Mouse (Mus musculus) frontal cortex, postnatal 10 days (tissue): ENCODE data around the gene Tas2r137.

Experiments
- DNase-seq, 2 experiments: peaks; one replicate each; pipeline ENCODE4 v3.0.0; 2022; ENCODE audit warnings: low spot score in 2 of 2, mixed read lengths in 1 of 2

The Tas2r137 gene

DNA sequence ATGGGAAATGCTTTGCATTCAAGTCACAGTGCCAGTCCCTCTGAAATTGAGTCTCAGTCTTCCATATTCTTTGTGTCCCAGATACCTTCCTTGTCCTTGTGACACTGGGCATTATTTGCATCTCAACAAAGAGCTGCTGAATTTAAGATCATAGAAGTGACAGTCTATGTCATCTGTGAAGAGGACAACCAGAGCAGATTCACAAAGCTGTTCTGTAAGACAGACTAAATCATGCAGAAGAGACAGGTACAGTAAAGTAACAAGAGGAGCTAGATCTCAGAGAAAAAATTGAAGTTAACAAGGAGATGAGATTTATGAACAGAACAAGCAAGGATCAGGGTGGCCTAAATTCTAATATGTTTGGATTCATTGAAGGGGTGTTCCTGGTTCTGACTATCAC is at the start of gene Tas2r137:
Gene Tas2r137 (plus strand): TSS at position 301 of the 400 bp plus-strand sequence.
- DNase-seq, result no peak

DNA sequence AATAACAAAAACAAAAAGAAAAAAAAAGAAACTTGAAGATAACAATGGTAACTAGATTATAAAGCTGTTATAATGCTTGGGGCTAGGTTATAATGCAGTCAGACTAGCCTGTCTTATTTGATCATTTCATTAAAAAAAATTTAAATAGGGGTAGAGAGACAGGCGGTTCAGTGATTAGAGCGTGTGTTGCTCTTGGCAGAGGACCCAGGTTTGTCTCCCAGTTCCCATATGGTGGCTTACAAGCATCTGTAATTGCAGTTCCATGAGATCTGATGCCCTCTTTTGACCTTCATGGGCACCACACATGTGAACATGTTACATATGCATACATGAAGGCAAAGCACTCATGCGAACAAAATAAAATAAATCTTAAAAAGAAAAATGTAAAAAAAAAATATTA is 49.8 kb upstream of the Tas2r137 start:
- no peak for DNase-seq

- DNase-seq, result no peak
Observed at GRCm38 (mm10) chr6:40441755-40442154, 49.3 kb upstream of the Tas2r137 start.

GRCm38 (mm10) chr6:40443281-40443928 is 47.6 kb upstream of the Tas2r137 start:
- no peak for DNase-seq

DNA sequence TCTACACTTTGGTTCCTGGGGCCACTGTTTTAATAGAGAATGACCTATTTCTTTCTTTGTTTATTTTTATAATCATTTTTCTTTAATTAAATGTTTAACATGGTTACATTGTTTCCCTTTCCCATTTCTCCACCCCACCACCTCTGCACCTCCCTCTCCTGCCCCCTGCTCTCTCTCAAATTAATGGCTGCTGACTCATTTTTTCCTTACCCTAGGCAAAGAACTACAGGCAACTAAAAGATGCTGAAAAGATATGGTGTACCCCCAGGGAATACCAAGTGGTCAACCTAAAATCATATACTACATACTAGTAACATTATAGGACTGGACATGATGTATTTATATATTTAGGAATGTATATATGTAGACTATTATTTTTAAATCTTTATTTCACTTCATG is 42.4 kb upstream of the Tas2r137 start:
- no peak for DNase-seq

- DNase-seq, result no peak
Observed at GRCm38 (mm10) chr6:40454436-40455041, 36.5 kb upstream of the Tas2r137 start.

GRCm38 (mm10) chr6:40465710-40466109 is 25.3 kb upstream of the Tas2r137 start:
- DNase-seq, result no peak

DNA sequence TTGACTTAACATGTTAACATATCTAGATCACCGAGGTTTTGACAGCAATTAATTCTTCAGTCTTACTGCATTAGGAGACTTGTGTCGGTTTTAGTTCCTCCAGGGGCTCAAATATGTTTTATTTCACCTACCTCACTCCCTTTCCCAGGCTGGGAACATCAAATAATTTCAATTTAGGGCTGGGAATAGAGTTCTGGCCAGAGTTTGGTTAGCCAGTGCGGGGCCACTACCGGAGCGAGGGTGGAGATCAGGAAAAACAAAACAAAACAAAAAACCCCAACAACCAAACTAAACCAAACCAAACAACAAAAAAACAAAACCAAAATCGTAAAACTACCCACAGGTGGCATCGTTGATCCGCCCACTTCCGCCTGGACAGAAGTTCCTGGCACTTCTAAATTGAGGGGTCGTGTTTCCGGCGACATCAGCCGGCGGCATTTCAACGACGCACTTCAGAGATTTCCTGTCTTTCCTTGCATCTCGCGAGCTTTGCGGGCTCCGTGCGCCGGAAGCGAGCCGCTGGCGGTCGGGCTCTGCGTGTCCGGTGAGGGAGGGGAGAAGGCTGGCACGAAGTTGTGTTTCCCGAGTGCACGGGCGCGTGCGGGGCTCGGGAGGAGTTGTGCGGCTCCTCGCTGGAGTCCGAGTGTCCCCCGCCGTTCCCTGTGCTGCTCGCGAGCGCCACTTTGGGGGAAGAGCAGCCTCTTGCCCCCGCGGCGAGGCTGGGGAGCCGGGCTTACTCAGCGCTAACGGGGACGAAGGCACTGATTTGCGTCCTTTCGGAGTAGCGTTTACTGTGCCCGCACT is 19.9 kb upstream of the Tas2r137 start, which contains the start of gene Ssbp1:
Gene Ssbp1 (plus strand): TSS at position 437 of the 804 bp plus-strand sequence.
- DNase-seq, result peak; percentile 82 to 89

DNA sequence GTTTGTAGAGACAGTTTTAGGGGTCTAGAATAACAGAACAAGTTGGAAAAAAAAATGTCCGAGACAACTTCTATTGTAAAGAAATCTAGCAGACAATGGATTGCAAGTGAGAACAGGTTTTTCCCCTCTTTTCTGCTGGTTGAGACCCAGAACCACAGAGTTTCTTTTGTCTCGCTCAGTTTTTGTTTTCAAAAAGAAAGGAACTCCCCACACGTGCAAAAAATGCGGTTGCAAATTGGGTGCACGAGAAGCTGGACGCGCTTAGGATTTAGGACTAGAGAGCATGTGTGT is 19.4 kb upstream of the Tas2r137 start:
- no peak for DNase-seq

GRCm38 (mm10) chr6:40476132-40476531 is 14.9 kb upstream of the Tas2r137 start:
- DNase-seq, result no peak

DNA sequence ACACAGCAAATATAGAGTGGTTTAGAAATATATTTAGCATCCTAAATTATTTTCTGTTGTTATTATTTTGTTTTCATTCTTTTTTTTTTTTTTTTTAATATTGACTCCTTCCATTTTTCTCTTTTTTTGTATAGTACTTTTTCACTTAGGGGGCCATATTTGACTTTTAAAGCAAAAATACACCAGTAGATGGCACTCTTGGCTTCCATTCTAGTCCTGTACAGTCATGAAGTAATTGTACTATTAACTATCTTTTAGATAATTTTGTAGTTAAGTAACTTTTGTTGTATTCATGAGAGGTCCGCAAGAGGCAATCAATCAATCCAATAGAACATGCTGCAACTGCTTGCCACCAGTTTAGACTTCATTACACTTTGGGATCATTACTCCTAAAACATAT is 11.3 kb upstream of the Tas2r137 start:
- DNase-seq, result no peak

GRCm38 (mm10) chr6:40482318-40482717 is 8.7 kb upstream of the Tas2r137 start:
- DNase-seq, result no peak

DNA sequence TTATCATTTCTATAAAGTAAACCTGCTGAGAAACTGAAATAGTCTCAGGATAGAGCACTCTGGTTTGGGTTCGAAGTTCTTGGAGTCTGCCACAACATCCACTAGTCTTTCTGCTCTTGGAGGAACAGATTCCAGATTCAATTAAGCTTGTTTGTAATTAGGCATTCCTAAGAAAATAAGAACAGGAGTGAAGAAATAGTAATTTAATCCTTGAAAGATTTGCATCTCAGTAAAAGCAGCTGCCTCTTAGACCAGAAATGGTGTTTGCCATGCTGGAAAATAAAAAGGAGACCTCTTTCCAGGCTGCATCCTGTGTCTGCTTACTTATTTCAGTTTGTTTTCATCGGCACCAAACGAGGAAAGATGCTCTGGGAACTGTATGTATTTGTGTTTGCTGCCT is 2.2 kb downstream of the Tas2r137 start, which contains the start of gene Tas2r108:
Gene Tas2r108 (plus strand): TSS at position 301 of the 400 bp plus-strand sequence.
- DNase-seq, result no peak

- DNase-seq, result no peak
Observed at GRCm38 (mm10) chr6:40519408-40519807, 28.4 kb downstream of the Tas2r137 start, which contains the start of gene Prss37. Prss37 (minus strand) TSS chr6:40519508.
